26 mouse cellular contexts compared by ENCODE assay signal in the genomic region with DNA sequence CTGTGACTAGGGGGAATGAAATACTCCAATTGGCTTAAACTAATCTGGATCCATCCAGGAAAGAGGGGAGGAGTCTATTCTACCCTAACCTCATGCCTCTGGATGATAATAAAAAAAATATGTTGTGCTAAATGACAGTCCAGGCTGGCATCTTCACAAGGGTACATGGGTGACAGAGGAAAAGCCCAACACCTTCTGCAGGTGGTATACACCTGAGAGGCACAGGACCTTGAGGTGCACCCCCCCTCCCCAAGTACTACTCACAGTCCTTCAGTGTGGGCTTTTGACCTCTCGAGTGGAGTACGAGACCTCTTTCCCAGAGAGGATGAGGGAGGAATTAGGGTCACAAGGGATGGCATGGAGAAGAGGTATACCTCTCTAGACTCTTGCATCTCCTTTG.
"Had no signal": no experiment of that assay in that cellular context is flagged by ENCODE, and none has a peak within 500 bp of the region (broad histone marks: within the 10 kb centered on the region; RNA-seq: fewer than 3 reads in every experiment).

No protein-coding gene starts in this region.

- H3K27me3 ChIP-seq: embryonic facial prominence, embryonic 12.5 days; embryonic facial prominence, embryonic 13.5 days; embryonic facial prominence, embryonic 15.5 days; forebrain, embryonic 12.5 days; forebrain, embryonic 13.5 days; forebrain, embryonic 15.5 days had no signal

- H3K36me3 ChIP-seq: embryonic facial prominence, embryonic 12.5 days; embryonic facial prominence, embryonic 13.5 days; embryonic facial prominence, embryonic 15.5 days; forebrain, embryonic 12.5 days; forebrain, embryonic 15.5 days had no signal

- DNase-seq: cerebellum, adult 2 months; cerebellum, adult 8-10 months; cerebellum, adult 9-10 months; cerebellum, adult 9-11 months; cerebellum, postnatal 10 days; cerebellum, postnatal 14 days; cerebellum, postnatal 25 days; cerebellum, postnatal 36 days; embryo, embryonic 11 days; forebrain, postnatal 0 days; gastrocnemius, adult 2 months; gastrocnemius, postnatal 10 days; gastrocnemius, postnatal 14 days; gastrocnemius, postnatal 25 days; gastrocnemius, postnatal 36 days; heart, adult 18-20 months; heart, adult 2 months had no signal

- H3K4me3 ChIP-seq: embryonic facial prominence, embryonic 10.5 days; embryonic facial prominence, embryonic 12.5 days; embryonic facial prominence, embryonic 13.5 days; embryonic facial prominence, embryonic 15.5 days; erythroblast, embryonic 14.5 days; forebrain, embryonic 10.5 days; forebrain, embryonic 12.5 days; forebrain, embryonic 13.5 days; forebrain, embryonic 15.5 days; gastrocnemius, adult 2 months; heart, adult 2 months had no signal

- H3K4me2 ChIP-seq: embryonic facial prominence, embryonic 12.5 days; embryonic facial prominence, embryonic 13.5 days; embryonic facial prominence, embryonic 15.5 days; forebrain, embryonic 12.5 days; forebrain, embryonic 13.5 days; forebrain, embryonic 15.5 days had no signal
